Mouse (Mus musculus) kidney, embryonic 14.5 days (tissue): ENCODE results near the gene Ostm1. TPM values are rescaled to one million over a fixed set of nuclear protein-coding genes. Genes with fewer than 3 reads are reported as not detected.

Experiments
- ATAC-seq: fragments of 200-750 bp; cut with Nextera tagmentation; 2 replicates; pipeline ENCODE4 v1.8.0; 2017; ENCODE audit warnings: moderate number of reproducible peaks, mild to moderate bottlenecking, moderate TSS enrichment, moderate library complexity; ENCODE audit not compliant: low FRiP score, low TSS enrichment
- H3K27ac ChIP-seq: fragments of 300-500 bp; sonication (generic); 2 replicates; pipeline ENCODE4 v1.5.1; 2014; ENCODE audit warnings: low read depth, mild to moderate bottlenecking, low read length, moderate library complexity, mixed read lengths
- H3K27me3 ChIP-seq: fragments of 300-500 bp; sonication (generic); 2 replicates; pipeline ENCODE4 v1.6.1; 2014; ENCODE audit warnings: mild to moderate bottlenecking, low read length; ENCODE audit not compliant: control insufficient read depth, insufficient read depth
- H3K36me3 ChIP-seq: fragments of 300-500 bp; sonication (generic); 2 replicates; pipeline ENCODE4 v1.6.1; 2014; ENCODE audit warnings: low read length, mixed read lengths; ENCODE audit not compliant: control insufficient read depth, insufficient read depth
- H3K4me1 ChIP-seq: fragments of 300-500 bp; sonication (generic); 2 replicates; pipeline ENCODE4 v1.6.1; 2014; ENCODE audit warnings: low read length, mixed read lengths; ENCODE audit not compliant: control insufficient read depth, insufficient read depth
- H3K4me2 ChIP-seq: fragments of 300-500 bp; sonication (generic); replicated peaks from 2 replicates; pipeline ENCODE4 v1.6.1; 2014; ENCODE audit warnings: low read depth, mild to moderate bottlenecking, low read length
- H3K4me3 ChIP-seq: fragments of 300-500 bp; sonication (generic); 2 replicates; pipeline ENCODE4 v1.5.1; 2014; ENCODE audit warnings: mild to moderate bottlenecking, low read length
- H3K9ac ChIP-seq: fragments of 300-500 bp; sonication (generic); 2 replicates; pipeline ENCODE4 v1.6.1; 2014; ENCODE audit warnings: low read depth, mild to moderate bottlenecking, low read length, moderate library complexity
- H3K9me3 ChIP-seq: fragments of 300-500 bp; sonication (generic); 2 replicates; pipeline ENCODE4 v1.6.1; 2016; ENCODE audit warnings: low read length; ENCODE audit not compliant: control insufficient read depth
- WGBS: fragments of 180-500 bp; shearing (Covaris S2); extraction: QIAGEN DNeasy Blood & Tissue Kit; methylation state at CpG from one replicate; pipeline ENCODE4 v1.1.7; 2014; 5-methylcytosine and 5-hydroxymethylcytosine counted together
- polyA plus RNA-seq: library from polyadenylated mRNA; unstranded; fragments of >200 nt; fragmentation: Nextera tagmentation; extraction: Ambion mirVana; gene quantifications from 2 replicates; pipeline ENCODE4 v1.2.1, GENCODE M21; 2014

Ostm1 gene
- polyA plus RNA-seq: 8.5 and 12.9 TPM in 2 replicates

DNA sequence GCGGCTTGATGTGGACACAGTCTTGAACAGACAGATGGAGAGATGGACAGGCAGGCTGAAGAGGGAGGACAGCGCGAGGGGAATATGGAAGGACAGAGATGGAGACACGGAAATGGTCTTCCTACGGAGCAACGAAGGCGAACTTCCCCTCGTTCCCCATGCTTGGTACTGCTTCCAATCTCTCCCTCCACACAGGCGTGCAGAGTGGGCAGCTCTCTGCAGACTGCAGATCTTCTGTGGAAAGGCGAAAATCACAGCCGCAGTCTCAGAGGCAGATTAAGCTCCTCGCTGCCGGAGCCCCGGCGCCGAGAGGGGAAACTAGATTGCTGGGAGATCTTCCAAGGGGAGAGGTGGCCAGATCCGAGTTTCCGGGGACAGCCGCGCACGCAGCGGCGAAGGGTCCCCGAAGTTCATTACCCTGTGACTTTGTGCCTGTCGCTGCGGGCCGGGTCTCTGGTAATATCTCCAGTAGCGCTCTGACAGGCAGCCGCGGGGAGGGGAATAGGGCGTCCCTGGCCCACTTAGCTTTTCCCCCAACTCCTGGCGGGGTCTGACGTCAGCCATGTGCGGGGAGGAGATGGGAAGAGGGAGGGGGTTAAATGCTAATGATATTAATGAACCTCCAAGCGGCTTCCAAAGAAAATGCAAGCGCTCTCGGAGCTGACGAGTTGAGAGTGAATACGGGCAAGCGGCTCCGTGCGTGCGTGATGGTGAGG, at the start of gene Ostm1, which contains the start of gene Nr2e1:
TSS of gene Ostm1 (plus strand) at position 666 of the 716 bp plus-strand sequence.
TSS of gene Nr2e1 (minus strand) at position 476 of the 716 bp plus-strand sequence.
- no peaks in the 10 kb centered on the region; the same call in 1 of the 2 replicates for H3K9me3 ChIP-seq
- no peak for ATAC-seq
- WGBS: under 1% methylated on average over 43 of the region's 43 CpGs
- peaks cover 19% of the 10 kb centered on the region; the same call in 1 of the 2 replicates for H3K4me1 ChIP-seq
- H3K4me3 ChIP-seq: peak within 1 kb of the TSS; percentile 24
- no peak within 1 kb of the TSS for H3K9ac ChIP-seq
- no peaks in the 10 kb centered on the region for H3K36me3 ChIP-seq
- H3K27ac ChIP-seq: no peak within 1 kb of the TSS
- peak within 1 kb of the TSS; percentile 26; the same call in 1 of the 2 replicates for H3K4me2 ChIP-seq
- peaks cover 99% of the 10 kb centered on the region for H3K27me3 ChIP-seq

- H3K9me3 ChIP-seq: no peaks in the 10 kb centered on the region
- no peak overlapping the region for H3K4me2 ChIP-seq
- no peaks in the 10 kb centered on the region for H3K27me3 ChIP-seq
- ATAC-seq: no peak
- no peak overlapping the region for H3K9ac ChIP-seq
- no peak overlapping the region for H3K4me3 ChIP-seq
- no peak overlapping the region for H3K27ac ChIP-seq
- peaks cover 48% of the 10 kb centered on the region; the same call in 1 of the 2 replicates for H3K36me3 ChIP-seq
- H3K4me1 ChIP-seq: no peaks in the 10 kb centered on the region
- 89% methylated on average over 11 of the region's 11 CpGs for WGBS
Measured at GRCm38 (mm10) chr10:42533836-42534453, 49.7 kb upstream of the Ostm1 start.

- Histone ChIP-seq H3K27ac (no peak overlapping the region), H3K36me3 (peaks cover 37% of the 10 kb centered on the region; the same call in 1 of the 2 replicates), H3K4me3 (no peak overlapping the region), H3K4me2 (no peak overlapping the region), H3K4me1 (no peaks in the 10 kb centered on the region), H3K9me3 (no peaks in the 10 kb centered on the region), H3K9ac (no peak overlapping the region), H3K27me3 (no peaks in the 10 kb centered on the region)
- 86% methylated on average over 9 of the region's 9 CpGs for WGBS
- ATAC-seq: no peak
Measured at GRCm38 (mm10) chr10:42537571-42538316, 45.9 kb upstream of the Ostm1 start.

DNA sequence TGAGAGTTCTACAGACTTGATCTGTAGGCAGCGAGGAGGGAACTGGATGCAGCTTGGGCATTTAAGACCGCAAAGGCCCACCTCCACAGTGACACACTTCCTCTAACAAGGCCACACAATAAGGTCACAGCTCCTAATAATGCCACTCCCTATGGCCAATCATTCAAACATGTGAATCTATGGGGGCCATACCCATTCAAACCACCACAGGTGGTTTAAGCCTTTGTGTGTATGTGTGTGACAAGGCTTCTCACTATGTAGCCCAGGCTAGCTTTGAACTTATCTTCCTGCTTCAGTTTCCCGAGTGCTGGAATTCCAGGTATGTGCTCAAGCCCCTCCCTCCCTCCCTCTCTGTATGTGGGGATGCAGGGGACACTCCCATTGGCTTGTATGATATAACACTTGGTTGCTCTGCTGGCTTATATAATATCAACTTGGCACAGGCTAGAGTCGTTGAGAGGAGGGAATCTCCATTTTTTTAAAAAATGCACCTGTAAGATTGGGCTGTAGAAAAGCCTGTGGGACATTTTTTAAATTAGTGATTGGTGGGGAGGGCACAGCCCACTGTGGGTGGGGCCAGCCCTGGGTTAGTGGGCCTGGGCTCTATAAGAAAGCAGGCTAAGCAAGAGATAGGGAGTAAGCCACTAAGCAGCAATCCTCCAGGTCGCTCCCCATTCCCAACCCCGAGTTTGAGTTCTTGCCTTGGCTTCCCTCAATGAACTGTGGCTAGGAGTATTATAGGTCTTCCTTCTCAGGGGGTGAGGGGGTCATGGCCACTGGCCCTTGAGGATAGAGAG, 37.7 kb upstream of the Ostm1 start:
- no peak for ATAC-seq
- 82% methylated on average over 6 of the region's 6 CpGs for WGBS
- no peak overlapping the region for H3K27ac ChIP-seq
- H3K4me3 ChIP-seq: no peak overlapping the region
- no peaks in the 10 kb centered on the region for H3K27me3 ChIP-seq
- H3K9me3 ChIP-seq: no peaks in the 10 kb centered on the region
- H3K4me1 ChIP-seq: no peaks in the 10 kb centered on the region
- no peak overlapping the region for H3K4me2 ChIP-seq
- no peaks in the 10 kb centered on the region for H3K36me3 ChIP-seq
- H3K9ac ChIP-seq: no peak overlapping the region

DNA sequence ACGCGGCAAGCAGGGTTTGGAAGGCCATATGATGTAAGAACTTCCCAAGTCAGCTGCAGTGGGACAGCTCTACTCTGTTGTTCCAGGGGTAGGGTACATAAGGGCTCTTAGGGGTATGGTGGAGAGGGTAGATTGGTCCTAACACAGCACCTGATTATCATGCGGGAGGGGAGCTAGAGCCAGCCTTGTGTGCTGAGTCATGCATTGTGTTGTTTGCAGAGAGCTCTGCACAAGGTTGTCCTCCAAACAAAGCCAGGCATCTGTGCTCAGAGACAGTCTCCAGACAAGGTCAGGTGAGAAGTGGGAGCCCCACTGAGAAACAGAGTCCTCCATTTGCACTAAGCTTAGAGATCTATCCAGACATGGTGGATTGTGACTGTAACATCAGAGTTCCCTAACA, 37.1 kb upstream of the Ostm1 start:
- Histone ChIP-seq H3K4me1 (no peaks in the 10 kb centered on the region), H3K4me2 (no peak overlapping the region), H3K27me3 (no peaks in the 10 kb centered on the region), H3K36me3 (no peaks in the 10 kb centered on the region), H3K4me3 (no peak overlapping the region), H3K9me3 (no peaks in the 10 kb centered on the region), H3K27ac (no peak overlapping the region), H3K9ac (no peak overlapping the region)
- ATAC-seq: no peak
- WGBS: 92% methylated on average over 3 of the region's 3 CpGs

DNA sequence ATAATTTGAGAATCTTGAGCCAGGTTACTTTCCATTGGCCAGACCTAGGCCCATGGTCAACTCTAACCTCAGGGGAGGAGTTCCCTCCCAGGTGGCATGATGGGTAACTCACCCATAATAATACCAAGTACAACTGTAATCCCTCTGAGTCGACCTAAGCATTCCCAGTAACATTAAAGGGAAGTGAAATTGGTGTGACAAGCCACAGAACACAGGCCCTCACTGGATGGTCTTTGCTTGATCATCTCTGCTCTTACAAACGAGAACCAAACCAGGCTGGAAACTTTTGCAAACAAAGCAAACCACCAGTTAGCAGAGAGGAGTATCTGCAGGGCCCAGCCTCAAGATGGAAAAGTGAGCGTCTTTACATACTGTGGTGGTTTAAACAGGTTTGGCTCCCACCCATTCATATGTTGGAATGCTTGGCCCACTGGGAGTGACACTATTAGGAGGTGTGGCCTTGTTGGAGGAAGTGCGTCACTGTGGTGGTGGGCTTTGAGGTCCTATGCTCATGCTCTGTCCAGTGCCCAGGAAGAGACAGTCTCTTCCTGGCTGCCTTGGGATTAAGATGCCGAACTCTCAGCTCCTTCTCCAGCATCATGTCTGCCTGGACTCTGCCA, 23.9 kb upstream of the Ostm1 start:
- H3K9me3 ChIP-seq: no peaks in the 10 kb centered on the region
- no peak overlapping the region for H3K4me2 ChIP-seq
- ATAC-seq: no peak
- peaks cover 7% of the 10 kb centered on the region for H3K27me3 ChIP-seq
- H3K9ac ChIP-seq: no peak overlapping the region
- H3K4me3 ChIP-seq: no peak overlapping the region
- WGBS: 78% methylated on average over 5 of the region's 5 CpGs
- no peaks in the 10 kb centered on the region for H3K36me3 ChIP-seq
- no peaks in the 10 kb centered on the region for H3K4me1 ChIP-seq
- no peak overlapping the region for H3K27ac ChIP-seq

DNA sequence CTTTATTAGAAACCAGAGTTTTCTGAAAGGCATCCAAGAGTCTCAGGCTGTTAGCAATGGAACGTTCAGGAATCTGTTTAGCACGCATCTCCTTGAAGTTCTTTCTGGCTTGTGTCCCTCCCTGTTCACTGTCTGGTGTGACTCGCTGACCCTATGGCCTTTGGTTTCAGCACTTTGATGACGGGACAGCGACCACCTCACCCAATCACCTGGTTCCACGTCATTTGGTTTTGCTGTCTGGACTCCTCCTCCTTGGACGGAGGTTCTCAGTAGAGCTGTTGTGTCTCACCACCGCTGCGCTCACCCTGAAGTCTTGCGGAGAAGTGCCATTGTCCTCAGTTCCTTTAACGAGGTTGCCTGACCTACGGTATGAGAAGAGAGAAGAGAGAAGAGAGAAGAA, 21.4 kb upstream of the Ostm1 start:
- Histone ChIP-seq H3K9me3 (no peaks in the 10 kb centered on the region), H3K27me3 (peaks cover 25% of the 10 kb centered on the region), H3K4me3 (no peak overlapping the region), H3K27ac (no peak overlapping the region), H3K36me3 (no peaks in the 10 kb centered on the region), H3K4me1 (no peaks in the 10 kb centered on the region), H3K9ac (no peak overlapping the region), H3K4me2 (no peak overlapping the region)
- WGBS: under 1% methylated on average over 12 of the region's 12 CpGs
- ATAC-seq: peak; percentile 49; the same call in 1 of the 2 replicates

DNA sequence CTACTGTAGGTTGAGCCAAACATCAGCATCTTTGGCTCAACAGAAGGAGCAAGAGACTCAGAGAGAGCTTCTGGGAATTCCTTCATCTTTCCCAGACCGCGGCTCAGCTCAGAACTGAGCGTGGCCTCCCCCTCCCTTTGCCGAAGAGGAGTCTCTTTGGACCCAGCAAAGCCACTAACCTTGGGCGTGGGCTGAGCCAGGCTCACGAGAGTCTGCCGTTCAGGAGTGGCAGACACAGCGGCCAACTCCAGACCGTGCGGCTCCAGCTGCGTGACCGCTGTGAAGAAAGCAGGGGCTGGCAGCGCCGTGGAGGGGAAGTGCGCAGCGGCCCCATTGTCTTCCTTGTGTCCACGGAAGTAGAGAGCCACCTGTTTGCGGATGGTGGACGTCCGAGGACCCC, 11.1 kb upstream of the Ostm1 start:
- Histone ChIP-seq H3K4me1 (no peaks in the 10 kb centered on the region), H3K9ac (no peak overlapping the region), H3K4me3 (0 out of 2 replicates have a peak overlapping the region, but pooled peaks have one; percentile 1), H3K4me2 (no peak overlapping the region), H3K36me3 (no peaks in the 10 kb centered on the region), H3K27ac (no peak overlapping the region), H3K27me3 (peaks cover 93% of the 10 kb centered on the region), H3K9me3 (no peaks in the 10 kb centered on the region)
- ATAC-seq: no peak
- WGBS: 1% methylated on average over 20 of the region's 20 CpGs
